Mouse (Mus musculus): ENCODE measurements around the gene Gm9780. TPM values are rescaled to one million over a fixed set of nuclear protein-coding genes. Genes with fewer than 3 reads are reported as not detected.
"Not testable (repeated sequence)": the region's sequence is repeated elsewhere in the genome, so short reads cannot be mapped to it uniquely, and the experiment has no call there.

The Gm9780 gene
- polyA plus RNA-seq (2015; fragmentation: Nextera tagmentation; extraction: Ambion mirVana), result 14.8 and 15.4 TPM in 2 replicates

DNA sequence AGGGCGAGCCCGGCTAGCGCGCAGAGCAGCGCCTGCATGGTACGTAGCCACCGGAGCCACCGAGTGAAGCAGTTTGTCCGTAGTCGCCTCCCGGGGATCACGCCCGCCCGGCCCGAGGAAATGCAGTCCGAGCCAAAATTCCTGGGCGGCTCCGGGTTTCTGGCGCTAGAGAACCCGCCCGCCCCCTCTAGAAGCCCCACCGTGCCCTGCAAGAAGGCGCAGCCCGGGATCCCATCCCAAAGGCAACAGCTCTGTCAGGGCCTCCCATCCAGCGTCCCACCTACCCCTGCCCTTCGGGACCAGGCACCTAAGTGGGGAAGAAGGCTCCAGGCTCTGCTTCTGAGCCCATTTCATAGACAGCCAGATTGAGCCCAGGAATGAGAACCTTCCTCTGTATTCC lies at the start of gene Gm9780:
Gm9780 (minus strand) TSS at position 101 of the 400 bp plus-strand sequence.
- H3K4me1 ChIP-seq; H3K4me2 ChIP-seq (replicated peaks); H3K36me3 ChIP-seq; H3K27me3 ChIP-seq; H3K4me3 ChIP-seq; ATAC-seq (ENCODE audit: low FRiP score, low read depth); H3K9me3 ChIP-seq; H3K27ac ChIP-seq; H3K9ac ChIP-seq: not testable (repeated sequence)
- WGBS, result no CpG with 5 or more reads among the region's 26 CpGs

DNA sequence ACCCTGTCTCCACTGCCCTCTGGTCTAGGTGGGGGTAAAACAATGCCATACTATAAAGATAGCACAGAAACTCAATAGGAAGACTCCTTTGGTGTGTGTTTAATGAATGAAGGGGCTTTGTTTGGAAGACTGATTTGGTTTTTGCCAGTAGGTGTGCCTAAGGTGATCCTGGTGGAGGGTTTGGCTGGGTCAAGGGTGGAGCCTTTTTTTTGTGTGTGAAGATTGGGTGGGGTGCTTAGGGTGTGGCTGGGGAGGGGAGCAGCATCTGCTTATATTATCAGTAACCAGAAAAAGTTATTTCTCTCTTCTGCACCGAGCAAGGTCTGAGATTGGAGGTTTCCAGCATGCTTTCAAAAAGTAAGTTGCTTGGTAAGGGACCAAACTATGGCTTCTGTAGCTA lies 39.5 kb upstream of the Gm9780 start, which contains the start of gene Cphx3:
Cphx3 (plus strand) TSS at position 301 of the 400 bp plus-strand sequence.
- not testable (repeated sequence) for H3K36me3 ChIP-seq; H3K9ac ChIP-seq; H3K4me3 ChIP-seq; H3K9me3 ChIP-seq; H3K4me2 ChIP-seq (replicated peaks); ATAC-seq (ENCODE audit: low FRiP score, low read depth); H3K27me3 ChIP-seq; H3K27ac ChIP-seq; H3K4me1 ChIP-seq
- WGBS, result no CpG with 5 or more reads among the region's 1 CpGs

DNA sequence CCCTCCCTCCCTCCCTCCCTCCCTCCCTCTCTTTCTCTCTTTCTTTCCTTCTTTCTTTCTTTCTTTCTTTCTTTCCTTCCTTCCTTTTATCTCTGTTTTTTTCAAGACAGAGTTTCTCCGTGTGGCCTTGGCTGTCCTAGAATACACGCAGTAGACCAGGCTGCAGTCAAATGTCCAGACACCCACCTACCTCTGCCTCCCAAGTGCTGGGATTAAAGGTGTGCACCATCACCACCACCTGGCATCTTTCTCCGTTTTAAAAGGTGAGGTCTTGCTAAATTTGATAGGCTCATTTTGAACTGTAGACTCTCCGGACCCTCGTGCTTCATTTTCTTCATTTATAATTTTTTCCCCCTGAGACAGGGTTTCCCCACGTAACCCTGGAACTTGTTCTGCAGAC lies 38.7 kb upstream of the Gm9780 start, which contains the start of gene Cphx2:
Cphx2 (plus strand) TSS at position 301 of the 400 bp plus-strand sequence.
- H3K27ac ChIP-seq; ATAC-seq (ENCODE audit: low FRiP score, low read depth); H3K9me3 ChIP-seq; H3K4me1 ChIP-seq; H3K27me3 ChIP-seq; H3K4me3 ChIP-seq; H3K9ac ChIP-seq; H3K36me3 ChIP-seq; H3K4me2 ChIP-seq (replicated peaks): not testable (repeated sequence)
- no CpG with 5 or more reads among the region's 6 CpGs for WGBS

GRCm38 (mm10) chr14:26076620-26077390 lies 34.3 kb upstream of the Gm9780 start:
- H3K36me3 ChIP-seq; H3K4me2 ChIP-seq (replicated peaks); H3K4me3 ChIP-seq; H3K9me3 ChIP-seq; H3K27me3 ChIP-seq; H3K27ac ChIP-seq; H3K4me1 ChIP-seq; ATAC-seq (ENCODE audit: low FRiP score, low read depth); H3K9ac ChIP-seq: not testable (repeated sequence)
- WGBS, result no CpG with 5 or more reads among the region's 5 CpGs

DNA sequence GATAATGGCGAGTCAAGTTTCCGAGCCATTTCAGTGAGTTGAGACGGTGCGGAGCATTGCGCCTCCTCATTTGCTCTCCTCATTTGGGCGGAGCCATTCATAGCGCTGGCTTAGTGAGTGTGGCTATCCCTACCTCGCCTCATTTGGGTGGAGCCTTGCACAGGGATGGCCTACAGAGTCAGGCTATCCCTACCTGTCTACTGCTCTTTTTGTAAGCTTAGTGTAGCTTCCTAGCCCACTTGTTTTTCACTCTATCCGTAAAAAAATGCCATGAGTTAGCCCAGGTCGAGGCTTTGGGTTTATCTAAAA lies 24.8 kb upstream of the Gm9780 start, which contains the start of gene Tmem254c:
Tmem254c (minus strand) TSS at position 31 of the 309 bp plus-strand sequence.
- ATAC-seq (ENCODE audit: low FRiP score, low read depth), result peak; percentile 72; the same call in 1 of the 2 replicates
- not testable (repeated sequence) for H3K27ac ChIP-seq; H3K27me3 ChIP-seq; H3K9me3 ChIP-seq; H3K4me3 ChIP-seq; H3K36me3 ChIP-seq; H3K4me2 ChIP-seq (replicated peaks); H3K9ac ChIP-seq; H3K4me1 ChIP-seq
- no CpG with 5 or more reads among the region's 10 CpGs for WGBS

DNA sequence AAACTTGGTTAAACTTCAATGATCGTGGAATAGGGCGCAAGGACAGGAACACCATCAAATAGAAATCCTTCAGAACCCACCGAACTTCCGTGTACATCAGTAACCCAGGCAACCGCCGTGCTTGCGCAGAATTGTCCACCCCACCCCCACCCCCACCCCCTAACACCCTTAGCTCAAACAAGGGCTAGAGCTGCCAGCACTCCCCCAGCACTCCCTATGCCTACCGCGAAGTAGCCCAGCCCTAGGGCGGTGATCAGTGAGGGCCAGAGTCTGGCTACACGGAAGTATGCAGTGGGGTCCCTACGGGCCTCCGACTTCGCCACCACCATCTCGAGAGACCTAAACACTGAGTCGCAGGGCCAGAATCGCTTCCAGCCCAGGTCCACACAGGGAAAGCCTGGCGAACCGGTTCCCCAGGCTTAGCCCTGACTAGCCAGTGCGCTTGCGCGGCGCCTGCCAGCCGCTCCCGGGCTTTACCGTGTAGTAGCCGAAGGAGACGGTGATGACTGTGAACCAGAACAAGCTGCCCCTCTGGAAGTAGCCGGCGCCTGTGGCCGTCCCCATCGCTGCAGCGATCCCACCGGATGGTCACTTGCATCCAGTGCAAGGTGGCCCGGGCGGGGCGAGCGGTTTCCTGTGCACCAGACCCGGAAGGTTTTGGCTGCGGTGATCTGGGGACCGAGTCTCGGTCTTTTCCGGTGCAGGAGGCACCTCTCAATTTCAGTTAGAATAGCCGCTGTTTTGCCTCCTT lies 24.2 kb upstream of the Gm9780 start:
- ATAC-seq (ENCODE audit: low FRiP score, low read depth), result peak; percentile 61

GRCm38 (mm10) chr14:26059362-26059761 lies 16.9 kb upstream of the Gm9780 start:
- H3K9me3 ChIP-seq; H3K4me2 ChIP-seq (replicated peaks); H3K4me3 ChIP-seq; H3K4me1 ChIP-seq; H3K36me3 ChIP-seq; H3K9ac ChIP-seq; H3K27ac ChIP-seq; ATAC-seq (ENCODE audit: low FRiP score, low read depth); H3K27me3 ChIP-seq: not testable (repeated sequence)
- WGBS, result no CpG with 5 or more reads among the region's 6 CpGs

More for the DNA sequence above, 24.2 kb upstream of the Gm9780 start:
- H3K4me1 ChIP-seq; H3K4me2 ChIP-seq (replicated peaks); H3K9ac ChIP-seq; H3K4me3 ChIP-seq; H3K9me3 ChIP-seq; H3K36me3 ChIP-seq; H3K27ac ChIP-seq; H3K27me3 ChIP-seq: not testable (repeated sequence)
- WGBS, result no CpG with 5 or more reads among the region's 44 CpGs

DNA sequence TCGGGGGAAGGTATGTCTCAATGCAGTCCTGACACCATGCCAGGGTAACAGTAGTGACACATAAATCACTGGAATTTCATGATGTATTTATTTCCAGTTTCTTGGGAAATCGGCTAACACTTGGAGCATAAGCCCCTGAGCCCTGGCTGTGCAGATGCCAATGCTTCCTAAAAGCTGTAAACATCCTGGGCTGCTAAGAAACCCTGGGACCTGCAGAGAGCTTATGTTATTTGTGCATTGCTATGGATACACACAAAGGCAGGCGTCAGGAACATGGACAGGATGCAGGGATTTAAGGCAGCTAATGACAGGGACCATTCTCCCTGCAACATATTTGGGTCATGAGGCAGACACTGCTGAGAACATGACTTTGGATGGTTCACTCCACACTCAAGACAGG lies 15.7 kb upstream of the Gm9780 start:
- not testable (repeated sequence) for H3K4me2 ChIP-seq (replicated peaks); H3K27ac ChIP-seq; H3K36me3 ChIP-seq; H3K27me3 ChIP-seq; ATAC-seq (ENCODE audit: low FRiP score, low read depth); H3K9me3 ChIP-seq; H3K4me1 ChIP-seq; H3K4me3 ChIP-seq; H3K9ac ChIP-seq
- WGBS, result no CpG with 5 or more reads among the region's 3 CpGs

GRCm38 (mm10) chr14:26048767-26049166 lies 6.3 kb upstream of the Gm9780 start:
- ATAC-seq (ENCODE audit: low FRiP score, low read depth), result not testable (repeated sequence)
- WGBS, result no CpG with 5 or more reads among the region's 9 CpGs

DNA sequence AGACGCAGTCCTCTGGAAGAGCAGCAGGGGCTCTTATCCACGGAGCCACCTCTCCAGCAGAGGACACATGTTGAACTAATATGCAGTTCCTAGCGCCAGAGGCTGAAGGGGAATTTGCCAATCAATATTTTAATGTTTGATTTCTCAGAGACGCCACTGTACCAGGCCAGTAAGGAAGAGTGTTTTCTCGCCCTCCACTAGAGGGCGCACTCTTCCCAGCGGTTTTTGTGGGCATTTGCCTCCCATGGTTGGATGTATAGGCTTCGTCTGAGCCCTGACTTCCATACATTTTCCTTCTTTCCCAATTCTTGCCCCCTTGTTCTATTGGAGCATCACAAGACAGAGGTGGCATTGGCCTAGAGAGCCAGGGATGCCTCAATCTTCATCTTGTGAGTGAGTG lies 4.5 kb upstream of the Gm9780 start:
- not testable (repeated sequence) for H3K27me3 ChIP-seq; H3K9me3 ChIP-seq; H3K4me1 ChIP-seq; H3K9ac ChIP-seq; H3K4me2 ChIP-seq (replicated peaks); H3K27ac ChIP-seq; ATAC-seq (ENCODE audit: low FRiP score, low read depth); H3K36me3 ChIP-seq; H3K4me3 ChIP-seq
- no CpG with 5 or more reads among the region's 8 CpGs for WGBS

More at GRCm38 (mm10) chr14:26048767-26049166, 6.3 kb upstream of the Gm9780 start:
- not testable (repeated sequence) for H3K4me3 ChIP-seq; H3K27ac ChIP-seq; H3K36me3 ChIP-seq; H3K9ac ChIP-seq; H3K4me1 ChIP-seq; H3K27me3 ChIP-seq; H3K9me3 ChIP-seq; H3K4me2 ChIP-seq (replicated peaks)

GRCm38 (mm10) chr14:26045007-26045406 lies 2.5 kb upstream of the Gm9780 start:
- not testable (repeated sequence) for ATAC-seq (ENCODE audit: low FRiP score, low read depth); H3K4me1 ChIP-seq; H3K9me3 ChIP-seq; H3K36me3 ChIP-seq; H3K4me2 ChIP-seq (replicated peaks); H3K27me3 ChIP-seq; H3K9ac ChIP-seq; H3K4me3 ChIP-seq; H3K27ac ChIP-seq
- WGBS, result no CpG with 5 or more reads among the region's 5 CpGs

DNA sequence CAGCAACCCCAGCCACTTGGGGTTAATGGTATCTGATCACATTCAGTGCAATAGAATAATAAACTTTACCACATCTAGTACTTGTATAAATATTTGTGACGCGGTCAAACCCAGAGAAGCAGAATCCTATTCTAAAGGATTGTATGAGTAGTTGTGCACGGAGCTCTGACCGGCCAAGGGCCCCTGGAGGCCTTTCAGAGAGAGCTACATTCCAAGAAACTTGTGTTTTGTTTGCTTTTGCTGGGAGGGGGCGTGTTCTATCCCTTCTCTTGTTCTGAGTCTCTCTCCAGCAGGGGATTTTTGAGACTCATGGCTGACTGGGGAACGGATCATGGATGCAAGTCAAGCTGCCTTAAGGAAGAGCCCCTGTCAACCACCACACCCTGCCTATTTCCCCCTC lies 7.1 kb downstream of the Gm9780 start:
- H3K27me3 ChIP-seq; H3K4me2 ChIP-seq (replicated peaks); H3K9ac ChIP-seq; H3K27ac ChIP-seq; H3K4me1 ChIP-seq; H3K9me3 ChIP-seq; H3K4me3 ChIP-seq; H3K36me3 ChIP-seq; ATAC-seq (ENCODE audit: low FRiP score, low read depth): not testable (repeated sequence)
- no CpG with 5 or more reads among the region's 6 CpGs for WGBS

Measured in limb, embryonic 13.5 days (tissue).